Mouse (Mus musculus) T-helper 17 cell (primary cell): Measurements from ENCODE around the gene Prune2.
"Not testable (repeated sequence)": the region's sequence is repeated elsewhere in the genome, so short reads cannot be mapped to it uniquely, and the experiment has no call there.

ENCODE experiments used
- in situ Hi-C, 2 experiments: fragments of 300-600 bp; cut with MboI, MseI; formaldehyde crosslinking; loops; 1 replicate in 1 of 2; 2 replicates in 1 of 2; pipeline ENCODE4 v1.15.1; 2025; ENCODE audit warnings: high pct_unique_total_duplicates in 2 of 2

Prune2 gene

DNA sequence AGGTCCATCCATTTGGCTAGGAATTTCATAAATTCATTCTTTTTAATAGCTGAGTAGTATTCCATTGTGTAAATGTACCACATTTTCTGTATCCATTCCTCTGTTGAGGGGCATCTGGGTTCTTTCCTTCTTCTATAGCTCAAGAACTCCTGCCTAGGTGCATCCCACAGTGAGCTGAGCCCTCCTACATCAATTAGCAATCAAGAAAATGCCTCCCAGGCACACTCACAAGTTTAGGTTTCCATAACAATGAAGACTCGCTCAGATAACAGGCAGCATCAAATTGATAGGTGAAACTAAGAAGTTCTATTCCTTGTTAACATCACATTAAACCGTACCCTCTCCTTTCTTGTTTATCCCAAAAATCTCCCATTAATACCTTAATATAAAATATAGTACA lies 218.6 kb downstream of the Prune2 start:
- in situ Hi-C loops, result not testable (repeated sequence)

DNA sequence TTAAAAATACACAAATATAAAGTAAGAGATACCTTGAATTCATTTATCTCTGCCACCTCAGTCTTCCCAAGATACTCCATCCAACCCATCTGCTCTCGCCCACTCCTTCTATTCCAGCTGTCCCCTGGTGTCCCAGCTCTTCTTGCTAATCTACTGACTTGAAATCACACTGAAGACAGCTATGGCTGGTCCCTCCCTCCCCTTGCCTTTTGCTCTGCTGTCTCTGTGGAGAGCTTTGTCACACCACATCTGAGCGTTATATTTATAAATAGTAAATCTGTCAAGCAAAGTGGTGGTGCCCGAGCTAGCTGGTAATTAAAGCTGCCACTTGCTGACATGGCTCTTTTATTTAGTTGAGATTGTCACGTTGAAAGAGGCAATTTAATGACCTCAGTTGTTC lies 224.6 kb downstream of the Prune2 start:
- in situ Hi-C loops, result no loop called here

DNA sequence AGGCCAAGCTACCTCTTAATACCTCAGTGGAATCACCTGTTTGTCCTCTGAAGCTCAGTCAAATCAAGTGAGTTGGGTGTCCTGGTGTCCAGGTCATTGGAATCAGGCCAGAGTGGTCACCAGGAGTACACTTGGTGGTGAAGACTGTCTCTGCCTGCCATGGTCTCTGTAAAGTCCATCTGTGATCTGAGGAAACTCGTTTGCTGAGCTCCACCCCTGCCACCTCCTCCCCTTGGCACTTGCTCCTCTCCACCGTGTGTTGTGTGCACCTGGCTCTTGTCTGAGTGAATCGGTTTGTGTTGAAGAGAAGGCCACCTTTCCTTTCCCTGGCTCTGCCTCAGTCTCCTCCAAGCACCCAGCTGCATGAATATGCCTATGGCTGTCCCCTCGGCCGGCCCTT lies 238.8 kb downstream of the Prune2 start:
- in situ Hi-C loops, result no loop called here

DNA sequence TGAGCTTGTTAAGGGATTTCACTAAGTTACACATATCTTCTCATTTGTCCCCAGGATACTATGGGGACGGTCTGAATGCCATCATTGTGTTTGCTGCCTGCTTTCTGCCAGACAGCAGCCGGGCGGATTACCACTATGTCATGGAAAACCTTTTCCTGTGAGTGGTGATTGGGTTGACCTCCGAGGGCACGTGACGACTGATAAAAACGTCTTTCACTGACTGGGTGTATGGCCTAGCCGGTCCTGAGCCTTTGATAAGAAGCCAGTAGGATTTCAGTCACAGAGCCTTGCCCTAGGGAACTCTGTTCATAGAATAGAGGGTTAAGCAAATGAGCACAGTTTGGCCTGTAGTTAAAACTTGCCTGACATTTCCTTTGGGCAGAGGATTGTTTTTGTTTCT lies 243.1 kb downstream of the Prune2 start:
- in situ Hi-C loops, result no loop called here

DNA sequence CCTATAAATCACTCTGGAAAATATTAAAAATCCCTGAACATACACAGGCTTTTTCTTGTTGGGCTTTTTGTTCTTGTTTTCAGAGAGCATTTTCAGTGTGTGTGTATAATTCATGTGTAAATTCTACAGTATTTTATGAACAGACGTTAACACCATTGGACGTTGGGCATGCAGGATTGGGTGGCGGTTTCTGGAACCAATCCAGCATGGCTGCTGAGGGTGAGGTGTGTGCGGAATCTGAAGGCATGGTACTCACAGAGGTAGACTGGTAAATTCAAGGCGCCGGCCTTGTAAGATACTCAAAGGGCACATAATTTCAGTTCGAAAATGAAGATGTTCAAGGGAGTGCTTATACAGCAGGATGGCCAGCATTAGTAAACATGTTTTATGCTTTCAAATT lies 251.2 kb downstream of the Prune2 start:
- in situ Hi-C loops, result no loop called here

DNA sequence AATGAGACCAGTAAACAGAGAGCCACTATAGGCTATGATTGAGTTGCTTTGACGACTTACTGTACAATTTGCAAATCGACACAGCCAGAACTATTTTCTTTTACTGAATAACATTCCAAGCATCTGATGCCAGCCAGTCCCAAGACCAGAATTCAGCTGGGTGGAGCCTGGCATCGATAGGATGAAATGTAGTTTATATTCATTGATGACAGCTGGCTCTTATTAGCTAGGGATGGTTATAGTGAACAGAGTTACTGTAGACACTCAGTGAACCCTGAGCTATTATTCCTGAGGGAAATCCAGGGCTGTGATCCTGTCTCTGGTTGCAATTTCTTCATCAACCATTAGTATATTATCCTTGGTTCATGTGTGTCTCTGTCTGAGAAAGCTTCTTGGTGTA lies 254.6 kb downstream of the Prune2 start:
- in situ Hi-C loops, result no loop called here

DNA sequence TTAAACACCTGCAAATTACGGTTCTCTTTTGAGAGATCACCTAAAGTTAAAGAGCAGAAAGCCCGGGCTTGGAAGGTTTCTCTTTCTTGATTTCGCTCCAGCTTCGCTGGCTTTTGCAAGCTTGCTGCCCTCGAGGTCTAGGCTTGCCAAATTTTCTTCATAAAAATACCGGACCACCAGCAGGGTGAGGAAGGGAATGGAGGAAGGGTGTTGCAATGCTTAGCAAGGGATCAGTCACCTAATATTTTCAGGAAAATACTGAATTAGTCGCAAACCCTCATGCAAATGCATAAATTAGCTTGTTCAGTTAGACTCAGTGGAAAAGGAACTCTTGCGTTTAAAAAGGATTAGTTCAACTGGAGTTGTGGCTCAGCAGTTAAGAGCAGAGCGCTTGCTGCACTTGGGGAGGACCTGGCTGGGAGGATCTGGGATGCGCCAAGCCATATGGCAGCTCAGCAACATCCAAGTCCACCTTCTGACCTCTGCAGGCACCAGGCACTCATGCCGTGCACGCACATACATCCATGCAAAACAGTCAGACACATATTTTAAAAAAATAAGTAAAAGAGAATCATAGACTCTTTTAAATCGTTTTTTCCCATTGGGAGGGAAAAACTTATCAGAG lies 259.1 kb downstream of the Prune2 start:
- in situ Hi-C loops, result no loop called here

DNA sequence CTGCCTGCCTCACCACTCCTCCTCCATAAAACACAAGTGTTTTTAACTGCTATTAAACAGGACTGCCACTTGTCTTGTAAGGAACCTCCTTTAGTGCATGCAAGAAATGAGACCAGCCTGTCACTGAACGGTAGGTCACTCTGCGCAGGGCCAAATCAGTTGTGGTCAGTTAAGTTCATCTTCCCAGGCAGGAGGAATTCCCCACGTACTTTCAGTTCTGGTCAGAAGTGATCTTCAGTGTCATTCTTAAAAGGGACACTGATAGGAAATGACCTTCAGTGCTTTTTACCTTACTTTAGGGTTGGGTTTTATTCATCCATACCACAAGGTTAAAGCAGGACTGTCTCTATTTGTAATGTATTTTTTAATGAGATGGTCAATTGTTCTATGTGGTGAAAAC lies 262.3 kb downstream of the Prune2 start:
- in situ Hi-C loops, result no loop called here

DNA sequence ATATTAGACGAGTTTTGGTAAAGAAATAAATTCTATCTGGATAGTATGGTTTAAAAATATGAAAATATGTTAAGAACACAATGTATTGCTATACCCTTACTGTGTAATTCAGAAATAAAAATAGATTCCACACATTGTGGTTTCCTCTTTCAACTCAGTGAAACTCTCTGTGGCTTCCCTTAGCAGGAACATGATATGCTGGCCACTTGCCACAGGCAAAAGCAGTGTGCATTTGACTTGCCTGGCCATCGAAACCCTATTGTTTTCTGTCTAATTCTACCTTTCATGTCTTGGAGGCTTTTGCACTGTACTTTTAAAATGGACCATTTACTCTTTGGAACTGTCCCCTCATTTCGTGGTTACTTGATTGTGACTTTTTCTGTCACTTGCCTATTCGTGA lies 267.9 kb downstream of the Prune2 start:
- in situ Hi-C loops, result no loop called here

DNA sequence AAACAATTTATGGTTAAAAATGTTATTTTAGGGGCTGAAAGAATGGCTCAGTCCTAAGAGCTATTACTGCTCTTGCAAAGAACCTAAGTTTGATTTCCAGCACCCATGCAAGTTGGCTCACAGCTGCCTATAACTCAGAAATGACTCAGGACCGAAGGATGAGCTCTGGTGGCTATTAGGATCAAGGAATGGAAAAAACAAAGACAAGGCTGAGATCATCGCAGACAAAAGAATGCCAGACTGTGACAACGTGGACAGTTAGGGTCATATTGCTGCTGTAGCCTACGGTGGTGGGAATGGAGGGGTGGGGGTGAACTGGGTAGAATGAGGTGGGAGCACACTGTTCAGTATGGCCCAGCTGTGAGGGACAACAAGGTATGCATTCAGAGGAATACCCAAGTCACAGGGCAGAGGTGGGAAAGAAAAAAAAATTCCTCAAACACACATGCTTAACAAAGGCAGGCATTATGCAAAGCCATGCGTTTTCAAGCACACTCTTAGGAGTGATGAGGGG lies 269.7 kb downstream of the Prune2 start:
- in situ Hi-C loops, result no loop called here

DNA sequence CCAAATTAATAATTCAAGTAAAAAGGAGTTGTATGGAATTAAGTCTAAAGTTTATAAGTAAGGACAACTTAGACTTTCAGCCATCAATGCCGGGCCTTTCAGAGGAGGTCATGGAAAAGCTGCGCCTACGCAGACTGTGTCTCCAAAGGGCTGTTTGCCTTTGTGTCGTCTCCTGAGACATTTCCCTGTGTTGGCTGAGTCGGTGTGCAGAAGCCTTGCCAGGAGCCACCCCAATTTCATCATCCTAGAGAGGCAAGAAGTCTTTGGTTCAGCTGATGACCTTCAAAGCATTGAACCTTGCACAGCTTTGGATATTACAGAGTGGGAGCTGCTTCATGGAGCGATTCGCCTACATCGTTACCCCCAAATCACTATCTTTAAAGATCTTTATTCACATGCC lies 270.2 kb downstream of the Prune2 start:
- in situ Hi-C loops, result no loop called here

DNA sequence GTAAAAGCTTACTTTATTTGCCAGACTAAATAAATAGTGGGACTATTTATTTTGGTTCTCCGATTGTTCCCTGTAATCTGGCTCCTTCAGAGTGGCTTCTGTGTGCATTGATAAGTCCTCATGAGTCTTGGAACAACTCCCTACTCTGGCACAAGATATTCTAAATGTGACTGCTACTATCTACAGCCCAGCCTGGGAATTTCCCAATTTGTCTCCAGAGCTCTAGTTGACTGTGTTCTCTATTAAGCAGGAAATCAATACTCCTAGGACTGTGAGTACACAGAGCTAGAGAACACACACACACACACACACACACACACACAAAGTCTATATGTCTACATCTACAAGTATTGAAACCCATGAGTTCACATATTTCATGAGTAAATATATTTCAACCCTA lies 274.1 kb downstream of the Prune2 start:
- in situ Hi-C loops, result no loop called here

DNA sequence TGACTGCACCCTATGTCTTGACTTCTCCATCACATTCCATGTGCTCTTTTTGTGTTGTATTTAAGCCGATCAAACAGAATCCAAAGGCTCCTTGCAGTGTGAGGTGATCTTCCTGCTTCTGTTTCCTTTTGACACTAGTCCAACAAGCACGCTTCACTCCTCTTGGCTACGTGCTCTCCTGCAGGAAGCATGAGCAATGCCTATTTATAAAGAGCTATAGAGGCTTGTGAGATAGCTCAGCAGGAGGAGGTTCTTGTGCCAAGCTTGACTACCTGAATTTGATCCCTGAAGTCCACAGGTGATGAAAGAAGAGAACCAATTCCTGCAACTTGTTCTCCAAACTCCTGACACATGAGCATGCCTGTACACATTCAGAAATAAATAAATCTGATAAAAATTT lies 282.6 kb downstream of the Prune2 start:
- in situ Hi-C loops, result no loop called here

DNA sequence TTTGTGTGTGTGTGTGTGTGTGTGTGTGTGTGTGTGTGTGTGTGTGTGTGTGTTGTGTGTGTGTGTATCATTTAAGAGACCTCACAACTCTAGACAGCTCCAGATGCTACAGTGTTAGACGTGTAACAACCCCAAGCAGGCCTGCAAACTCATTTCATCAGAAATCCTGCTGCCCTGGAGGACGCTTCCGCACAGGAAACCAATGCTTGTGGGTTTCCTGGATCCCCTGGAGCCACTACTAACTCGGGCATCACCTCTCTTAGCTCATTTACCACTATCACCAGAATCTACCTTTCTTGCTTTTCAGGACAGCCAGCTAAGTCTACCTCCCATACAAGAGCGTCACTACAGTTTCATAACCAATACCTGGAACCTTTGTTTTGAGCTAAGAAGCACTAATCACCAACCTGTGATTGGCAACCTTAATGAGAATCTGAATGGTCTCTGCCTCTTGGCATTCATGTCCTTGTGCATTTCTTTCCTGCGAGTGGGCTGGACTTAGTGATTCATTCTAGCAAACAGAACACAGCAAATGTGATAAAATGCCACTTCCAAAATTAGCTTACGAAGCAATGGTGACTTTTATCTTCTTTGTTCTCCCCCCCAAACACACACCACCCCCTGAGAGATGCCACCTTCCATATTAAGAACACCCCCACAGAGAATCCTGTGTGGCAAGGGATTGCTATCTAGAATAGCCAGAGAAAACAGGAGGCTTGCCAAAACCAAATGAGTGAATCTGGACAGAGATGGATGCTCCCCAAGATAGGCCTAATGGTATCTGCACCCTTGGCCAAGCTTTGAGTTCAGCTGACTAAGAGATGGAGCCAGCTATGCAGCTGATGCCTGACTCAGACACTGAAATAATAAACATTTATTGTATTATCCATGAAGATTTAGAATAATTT lies 284.5 kb downstream of the Prune2 start:
- in situ Hi-C loops, result no loop called here

DNA sequence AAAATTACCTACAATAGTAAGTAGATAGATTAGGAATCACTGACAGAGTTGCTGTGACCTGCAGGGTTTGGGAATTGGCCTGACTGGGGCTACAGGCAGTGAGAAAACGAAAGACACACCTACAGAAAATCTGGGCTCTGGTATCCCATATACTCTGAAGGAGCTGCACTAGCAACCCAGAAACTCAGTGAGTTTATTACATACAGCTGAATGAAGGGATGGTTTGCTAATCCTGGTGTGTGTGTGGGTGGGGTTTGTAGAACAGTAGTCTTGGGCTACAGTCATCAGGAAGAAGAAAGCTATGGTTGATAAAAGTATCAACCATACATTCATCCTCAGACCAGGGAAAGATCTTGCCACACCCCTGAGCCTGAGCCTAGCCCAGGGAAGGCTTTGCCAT lies 285.3 kb downstream of the Prune2 start:
- in situ Hi-C loops, result no loop called here

DNA sequence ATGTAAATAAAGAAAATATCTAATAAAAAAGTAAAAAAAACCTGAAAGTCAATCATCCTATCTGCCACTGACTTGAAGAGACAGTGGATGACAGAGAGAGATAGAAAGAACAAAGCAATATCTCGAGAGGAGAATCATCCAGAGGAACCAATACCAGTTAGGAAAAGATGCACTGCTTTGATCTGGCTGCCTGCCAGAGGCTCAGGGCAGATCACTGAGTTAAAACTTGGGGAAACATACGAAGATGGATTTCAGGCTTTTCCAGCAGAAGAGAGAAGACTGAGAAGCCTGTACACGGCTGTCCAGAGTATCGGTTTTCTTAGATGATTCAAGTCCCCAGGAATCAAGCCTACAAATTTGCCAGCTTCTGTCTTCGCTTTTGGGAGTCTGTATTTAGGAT lies 287.0 kb downstream of the Prune2 start:
- in situ Hi-C loops, result no loop called here

DNA sequence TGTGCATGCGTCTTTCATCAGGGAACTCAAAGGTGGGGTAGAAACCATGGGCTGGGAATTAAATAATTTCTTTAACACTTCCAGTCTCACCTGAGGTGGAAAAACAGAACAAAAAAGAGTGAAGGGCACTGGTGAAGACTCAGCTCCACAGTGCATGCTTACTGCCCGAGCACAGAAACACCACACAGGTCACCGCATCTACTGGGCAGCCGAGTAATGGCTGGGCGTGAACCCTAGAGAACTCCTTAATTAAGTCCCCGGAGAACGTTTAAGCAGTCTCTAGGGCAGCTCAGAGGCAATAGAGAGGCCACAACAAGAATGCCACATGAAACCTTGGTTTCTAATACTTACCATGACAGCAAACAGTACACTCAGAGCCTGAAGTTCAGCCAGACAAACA lies 288.6 kb downstream of the Prune2 start:
- in situ Hi-C loops, result no loop called here

DNA sequence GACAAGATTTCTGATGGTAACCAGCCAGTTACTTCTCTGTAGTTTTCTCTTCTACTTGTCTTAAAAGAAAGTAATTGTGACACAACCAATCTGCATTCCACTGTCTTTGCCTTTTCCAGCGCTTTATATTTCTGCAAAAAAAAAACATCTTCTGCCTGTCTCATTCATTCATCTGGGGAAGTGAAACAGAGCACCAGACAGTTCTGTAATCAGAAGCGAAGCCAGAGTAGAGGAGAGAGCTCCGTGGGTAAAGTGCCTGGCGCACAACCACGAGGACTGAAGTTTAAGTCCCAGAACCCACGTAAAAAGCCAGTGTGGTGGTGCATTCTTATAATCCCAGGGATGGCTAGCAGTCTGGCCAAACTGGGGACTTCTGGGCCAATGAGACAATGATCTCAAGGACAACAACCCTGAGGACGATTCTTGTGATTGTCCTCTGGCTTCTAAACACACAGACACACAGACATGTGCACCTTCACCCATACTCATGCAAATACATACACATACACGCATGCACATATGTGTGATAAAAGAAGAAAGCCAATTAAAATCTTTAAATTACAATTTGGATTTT lies 291.5 kb downstream of the Prune2 start:
- in situ Hi-C loops, result loop anchor here in 1 of 2 experiments (5.0 kb wide), 1 partner anchor 85 kb away; no protein-coding TSS in a partner anchor

DNA sequence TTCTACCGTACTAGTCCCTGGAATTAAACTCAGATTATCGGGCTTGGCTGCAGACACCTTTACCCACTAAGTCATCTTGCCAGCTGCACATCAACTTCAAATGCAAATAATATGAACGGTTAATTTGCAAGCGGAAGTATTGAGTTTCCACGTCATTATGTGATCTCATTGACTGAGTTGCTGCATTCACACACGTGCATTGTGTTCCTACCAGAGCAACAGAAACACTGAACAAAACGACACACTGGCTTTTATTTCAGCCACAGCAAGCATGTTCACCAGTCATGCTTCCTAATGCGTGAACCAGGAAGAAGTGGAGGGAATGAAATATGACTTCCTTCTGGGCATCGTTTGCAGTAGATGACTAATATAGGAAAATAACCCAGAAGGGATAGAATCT lies 293.8 kb downstream of the Prune2 start:
- in situ Hi-C loops, result loop anchor here in 1 of 2 experiments (5.0 kb wide), 1 partner anchor 83 kb away; no protein-coding TSS in a partner anchor

DNA sequence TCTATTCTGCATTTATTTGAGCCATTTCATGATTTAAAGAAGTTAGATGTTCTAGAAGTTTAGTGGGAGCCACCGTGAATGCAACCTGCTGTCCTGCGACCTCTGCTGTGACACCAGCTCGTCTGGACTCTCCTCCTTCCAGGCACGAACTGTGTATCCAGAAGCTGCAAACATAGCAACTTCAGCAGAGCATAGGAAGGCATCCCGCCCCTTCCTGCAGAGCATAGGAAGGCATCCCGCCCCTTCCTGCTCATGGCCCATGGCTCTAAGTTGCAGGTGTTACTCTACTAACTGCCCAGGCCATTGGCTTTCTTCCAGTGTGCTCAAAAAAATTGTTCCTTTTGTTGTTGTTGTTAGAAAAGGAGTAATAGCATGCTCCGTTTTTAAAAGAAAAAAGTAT lies 294.9 kb downstream of the Prune2 start:
- in situ Hi-C loops, result no loop called here

DNA sequence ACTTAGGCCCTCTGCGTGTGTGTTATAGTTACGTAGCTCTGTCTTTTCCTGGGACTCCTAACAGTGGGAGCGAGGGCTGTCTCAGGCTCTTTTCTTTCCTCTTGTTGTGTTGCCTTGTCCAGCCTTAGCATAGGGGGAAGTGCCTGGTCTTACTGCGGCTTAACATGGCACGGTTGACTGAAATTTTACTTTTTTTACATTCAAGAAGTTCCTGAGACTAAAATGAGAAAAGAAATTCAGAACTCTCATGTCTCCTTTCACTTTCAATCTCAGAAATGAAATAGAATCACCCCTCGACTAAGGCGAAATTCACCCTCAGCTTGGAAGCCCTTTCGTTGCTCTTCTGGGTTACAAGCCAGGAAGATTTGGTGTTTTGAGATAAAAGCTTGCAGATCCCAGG lies 295.5 kb downstream of the Prune2 start:
- in situ Hi-C loops, result no loop called here

DNA sequence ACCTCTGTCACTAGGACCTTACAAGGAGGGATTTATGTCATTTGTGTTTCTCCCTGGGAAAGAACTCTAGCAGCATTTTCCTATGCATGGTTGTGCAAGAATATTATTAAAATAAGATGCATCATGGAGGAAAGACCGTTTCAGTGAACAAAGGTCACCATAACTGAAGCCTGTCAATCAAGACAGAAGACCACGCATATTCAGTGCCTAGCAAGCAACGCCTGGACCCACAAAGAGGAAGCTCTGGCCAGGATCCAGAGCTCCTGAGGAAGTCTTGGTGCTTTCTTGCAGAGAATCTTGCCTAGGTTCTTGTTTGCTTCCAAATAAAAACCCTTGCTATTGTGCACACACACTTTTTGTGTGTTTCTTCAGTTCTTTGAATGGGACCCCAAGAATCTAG lies 296.9 kb downstream of the Prune2 start:
- in situ Hi-C loops, result no loop called here

DNA sequence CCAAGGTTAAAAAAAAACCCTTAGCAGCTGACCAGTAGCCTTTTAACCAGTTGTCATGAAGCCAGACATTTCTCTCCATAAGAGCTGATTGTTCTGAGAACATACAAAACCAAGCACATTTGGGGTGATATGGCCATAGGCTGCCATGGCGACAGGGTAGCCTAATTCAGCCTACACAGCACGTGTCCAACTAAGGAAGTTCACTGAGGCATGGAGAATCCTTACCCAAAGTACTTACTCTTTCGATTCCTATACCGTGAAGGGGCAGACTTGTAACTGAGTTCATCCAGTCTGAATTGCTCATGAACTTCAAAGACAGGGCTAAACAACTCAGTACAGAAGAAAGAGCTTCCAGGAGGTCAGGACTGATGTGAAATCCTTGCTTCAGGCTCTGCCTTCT lies 299.6 kb downstream of the Prune2 start:
- in situ Hi-C loops, result no loop called here
